In the genomic region with DNA sequence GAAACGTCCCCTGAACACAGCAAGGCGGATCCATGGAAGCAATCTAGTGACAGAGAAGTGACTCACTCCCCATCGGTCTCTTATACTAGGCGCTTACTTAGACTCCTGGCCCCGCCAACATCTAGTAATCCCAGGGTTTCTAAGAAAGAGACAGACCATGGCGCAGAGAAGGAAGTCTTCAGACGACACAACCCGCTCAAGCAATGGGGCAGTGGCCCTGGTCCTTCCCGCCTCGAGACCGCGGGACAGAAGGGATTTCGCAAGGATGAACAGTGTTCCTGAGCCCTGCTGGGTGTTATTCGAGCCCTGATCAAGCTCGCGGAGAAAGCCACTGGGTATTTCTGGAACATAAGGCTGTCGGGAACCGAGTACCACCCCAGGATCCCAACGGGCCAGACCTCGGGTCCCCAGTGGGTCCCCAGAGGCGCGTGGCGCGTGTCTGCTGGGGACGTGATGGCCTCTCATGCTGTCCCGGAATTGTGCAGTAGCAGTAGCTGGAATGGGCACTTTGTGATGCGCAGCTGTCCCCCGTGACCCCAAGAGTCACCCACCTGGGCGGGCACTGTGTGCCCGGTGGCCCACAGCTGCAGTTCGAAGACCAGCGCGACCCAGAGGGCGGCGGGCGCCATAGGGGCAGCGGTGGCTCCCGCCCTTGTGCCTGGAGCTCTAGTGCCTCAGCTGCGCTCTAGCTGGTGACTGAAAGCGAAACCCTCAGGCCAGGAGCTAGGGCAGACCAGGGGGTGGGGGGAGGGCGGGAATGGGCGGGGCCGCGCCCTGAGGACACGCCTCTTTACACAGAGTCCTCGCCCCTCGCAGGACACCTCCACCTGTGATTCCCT, we compare ENCODE assay signal across 7 mouse cellular contexts. TPM values are rescaled to one million over a fixed set of nuclear protein-coding genes. Genes with fewer than 3 reads are reported as not detected.
DNase-seq lines count a peak whose midpoint lies in the region; ATAC-seq and TF ChIP-seq lines count a peak whose summit lies in the region.

A gene (minus strand): TSS at position 698 of the 839 bp plus-strand sequence.

- peak within 1 kb of the TSS; percentile 60 for H3K4me3 ChIP-seq in lung, postnatal 0 days (ENCODE audit: low read depth, low read length)

- 0 out of 2 replicates have a peak, but pooled peaks cover 11% of the 10 kb centered on the region for H3K27me3 ChIP-seq in lung, postnatal 0 days (replicated peaks; ENCODE audit: insufficient read depth, low read length)

- H3K4me2 ChIP-seq in lung, postnatal 0 days (replicated peaks; ENCODE audit: low read depth, low read length): peak within 1 kb of the TSS; percentile 92

- ATAC-seq in lung, postnatal 0 days: peak; percentile 85

- TF ChIP-seq CTCF in lung, postnatal 0 days (IDR thresholded peaks at IDR 0.05): peak; percentile 15; the same call in 1 of the 2 replicates

- DNase-seq in T-cell, adult 2 months (ENCODE audit: low spot score): peak; percentile 59
- peak; percentile 58 for DNase-seq in embryo, embryonic 9.5 days (ENCODE audit: extremely low spot score)
- DNase-seq in heart, adult 9 months (ENCODE audit: low spot score in 2 of 2): peak; percentile 77 to 89
- DNase-seq in kidney, adult 8-10 months: peak; percentile 17 to 35
- peak; percentile 64 for DNase-seq in lung, postnatal 0 days (ENCODE audit: low spot score)
- DNase-seq in ovary, postnatal 14 days (ENCODE audit: low spot score): peak; percentile 39
- DNase-seq in frontal cortex, postnatal 36 days (ENCODE audit: low spot score in 2 of 2): no peak

- 1% methylated on average over 42 of the region's 47 CpGs for WGBS in lung, postnatal 0 days

- no peaks in the 10 kb centered on the region for H3K4me1 ChIP-seq in lung, postnatal 0 days (ENCODE audit: insufficient read depth, low read depth, low read length)

- peak within 1 kb of the TSS; percentile 36; the same call in 1 of the 2 replicates for H3K9ac ChIP-seq in lung, postnatal 0 days (replicated peaks; ENCODE audit: low read depth)

- no peaks in the 10 kb centered on the region for H3K9me3 ChIP-seq in lung, postnatal 0 days (ENCODE audit: low read length)

- no peak for TF ChIP-seq EP300 in lung, postnatal 0 days (IDR thresholded peaks at IDR 0.05)

- H3K36me3 ChIP-seq in lung, postnatal 0 days (ENCODE audit: insufficient read depth, low read length): no peaks in the 10 kb centered on the region

- H3K27ac ChIP-seq in lung, postnatal 0 days (ENCODE audit: low read length): 0 out of 2 replicates have a peak within 1 kb of the TSS, but pooled peaks have one; percentile 20

RNA-seq across cellular contexts. Expression of the gene that starts here (rescaled TPM):
- polyA plus RNA-seq in lung, postnatal 0 days (2015; fragmentation: Nextera tagmentation; extraction: Ambion mirVana): 8.4 and 9.1 TPM in 2 replicates

Comparison
In these comparisons a context has a peak if more than half of its experiments do, and no peak if none do; other contexts are left out.
1. DNase-seq: peak in T-cell, adult 2 months (single experiment), embryo, embryonic 9.5 days (single experiment), heart, adult 9 months (2 of 2), kidney, adult 8-10 months (2 of 2), lung, postnatal 0 days (single experiment) and ovary, postnatal 14 days (single experiment); none in frontal cortex, postnatal 36 days (0 of 2).